Mouse (Mus musculus): ENCODE data around the gene Gm20481. TPM values are rescaled to one million over a fixed set of nuclear protein-coding genes. Genes with fewer than 3 reads are reported as not detected.
"Not testable (repeated sequence)": the region's sequence is repeated elsewhere in the genome, so short reads cannot be mapped to it uniquely, and the experiment has no call there.

The Gm20481 gene
- polyA plus RNA-seq, 1 experiment from 2014 or later, result 0.99 TPM

DNA sequence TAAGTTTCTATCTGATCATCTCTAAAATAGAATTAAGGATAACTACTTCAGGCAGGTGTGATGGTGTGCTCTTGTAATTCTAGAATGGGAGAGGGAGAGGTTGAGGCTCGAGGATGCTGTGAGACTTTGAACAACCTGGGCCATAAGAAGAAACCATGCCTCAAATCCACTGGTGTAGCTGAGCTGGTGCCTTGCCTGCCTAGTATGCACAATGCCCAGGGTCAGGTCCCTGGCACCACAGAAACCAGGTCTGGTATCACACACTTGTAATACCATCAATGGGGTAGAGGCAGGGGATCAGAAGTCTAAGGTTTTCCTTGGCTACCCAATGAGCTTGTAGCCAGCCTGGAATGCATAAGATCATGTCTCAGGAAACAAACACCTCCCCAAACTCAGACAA lies 6.9 kb upstream of the Gm20481 start:
- H3K27me3 ChIP-seq, result peaks cover 44% of the 10 kb centered on the region
- ATAC-seq (ENCODE audit: low FRiP score), result no peak
- H3K4me3 ChIP-seq, result no peak overlapping the region
- H3K9ac ChIP-seq, result no peak overlapping the region
- H3K4me2 ChIP-seq (replicated peaks), result no peak overlapping the region
- H3K4me1 ChIP-seq, result peaks cover 9% of the 10 kb centered on the region; the same call in 1 of the 2 replicates
- no peaks in the 10 kb centered on the region for H3K36me3 ChIP-seq
- no peak overlapping the region for H3K27ac ChIP-seq
- 79% methylated on average over 1 of the region's 1 CpGs for WGBS
- no peaks in the 10 kb centered on the region for H3K9me3 ChIP-seq (replicated peaks)

DNA sequence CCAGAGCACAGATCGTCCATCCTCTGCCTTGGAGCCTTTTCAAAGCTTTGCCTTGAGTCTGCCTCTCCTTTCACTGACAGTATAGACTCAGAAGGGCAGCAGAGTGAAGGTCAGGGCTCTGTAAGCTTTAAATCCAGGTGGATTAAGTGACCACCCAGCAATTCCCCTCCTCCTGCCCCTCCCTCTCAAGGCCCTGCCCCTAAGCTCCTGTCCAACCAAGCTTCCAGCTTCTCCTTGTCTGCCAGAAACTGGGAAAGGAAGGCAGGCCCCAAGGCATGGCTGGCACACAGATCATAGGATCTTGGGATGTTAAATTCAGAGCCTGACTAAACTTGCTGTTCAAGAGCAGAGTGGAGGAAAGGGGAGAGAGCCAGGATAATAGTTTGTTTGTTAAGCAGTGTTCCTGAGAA lies 5.1 kb upstream of the Gm20481 start:
- no peak overlapping the region for H3K4me2 ChIP-seq (replicated peaks)
- H3K9ac ChIP-seq, result peak overlapping the region; percentile 10; the same call in 1 of the 2 replicates
- H3K27me3 ChIP-seq, result peaks cover 62% of the 10 kb centered on the region
- no peaks in the 10 kb centered on the region for H3K36me3 ChIP-seq
- no peak overlapping the region for H3K27ac ChIP-seq
- no peak overlapping the region for H3K4me3 ChIP-seq
- ATAC-seq (ENCODE audit: low FRiP score), result no peak
- H3K9me3 ChIP-seq (replicated peaks), result no peaks in the 10 kb centered on the region
- WGBS, result 18% methylated on average over 1 of the region's 1 CpGs
- H3K4me1 ChIP-seq, result 0 out of 2 replicates have a peak, but pooled peaks cover 6% of the 10 kb centered on the region

DNA sequence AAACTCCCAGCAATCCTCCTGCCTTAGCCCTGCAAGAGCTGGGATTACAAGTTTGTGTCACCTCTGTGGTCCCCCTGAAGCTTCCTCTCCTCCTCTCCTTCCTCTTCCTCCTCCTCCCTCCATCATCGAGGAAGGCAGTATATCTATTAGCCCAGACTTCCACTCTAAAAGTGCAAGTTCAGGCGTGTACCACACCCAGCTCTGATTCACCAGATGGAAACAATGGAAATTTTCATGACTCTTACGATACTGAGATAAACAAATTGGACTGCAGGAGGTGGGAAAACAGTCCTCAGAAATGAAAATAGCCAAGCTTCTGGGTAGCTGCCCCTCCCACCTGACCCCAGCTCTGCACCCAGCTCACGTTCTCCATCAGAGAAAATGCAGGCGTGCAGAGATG lies 4.1 kb upstream of the Gm20481 start:
- peaks cover 66% of the 10 kb centered on the region for H3K27me3 ChIP-seq

DNA sequence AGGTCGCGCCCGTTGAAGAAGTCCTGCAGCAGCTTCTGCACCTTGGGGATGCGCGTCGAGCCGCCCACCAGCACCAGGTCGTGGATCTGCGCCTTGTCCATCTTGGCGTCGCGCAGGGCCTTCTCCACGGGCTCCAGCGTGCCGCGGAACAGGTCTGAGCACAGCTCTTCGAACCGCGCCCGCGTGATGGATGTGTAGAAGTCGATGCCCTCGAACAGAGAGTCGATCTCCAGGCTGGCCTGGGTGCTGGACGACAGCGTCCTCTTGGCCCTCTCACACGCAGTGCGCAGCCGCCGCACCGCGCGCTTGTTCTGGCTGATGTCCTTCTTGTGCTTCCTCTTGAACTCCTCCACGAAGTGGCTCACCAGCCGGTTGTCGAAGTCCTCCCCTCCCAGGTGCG lies 1.1 kb downstream of the Gm20481 start:
- not testable (repeated sequence) for H3K4me1 ChIP-seq; H3K27ac ChIP-seq; H3K9ac ChIP-seq; H3K4me2 ChIP-seq (replicated peaks); H3K9me3 ChIP-seq (replicated peaks); H3K36me3 ChIP-seq; H3K4me3 ChIP-seq; ATAC-seq (ENCODE audit: low FRiP score)
- peaks cover 46% of the 10 kb centered on the region for H3K27me3 ChIP-seq
- WGBS, result 47% methylated on average over 21 of the region's 37 CpGs

More for the DNA sequence above, 4.1 kb upstream of the Gm20481 start:
- no peak overlapping the region for H3K27ac ChIP-seq
- H3K4me2 ChIP-seq (replicated peaks), result no peak overlapping the region
- H3K36me3 ChIP-seq, result no peaks in the 10 kb centered on the region
- 76% methylated on average over 5 of the region's 5 CpGs for WGBS
- no peak overlapping the region for H3K4me3 ChIP-seq
- H3K4me1 ChIP-seq, result no peaks in the 10 kb centered on the region
- H3K9me3 ChIP-seq (replicated peaks), result no peaks in the 10 kb centered on the region
- no peak for ATAC-seq (ENCODE audit: low FRiP score)
- no peak overlapping the region for H3K9ac ChIP-seq

DNA sequence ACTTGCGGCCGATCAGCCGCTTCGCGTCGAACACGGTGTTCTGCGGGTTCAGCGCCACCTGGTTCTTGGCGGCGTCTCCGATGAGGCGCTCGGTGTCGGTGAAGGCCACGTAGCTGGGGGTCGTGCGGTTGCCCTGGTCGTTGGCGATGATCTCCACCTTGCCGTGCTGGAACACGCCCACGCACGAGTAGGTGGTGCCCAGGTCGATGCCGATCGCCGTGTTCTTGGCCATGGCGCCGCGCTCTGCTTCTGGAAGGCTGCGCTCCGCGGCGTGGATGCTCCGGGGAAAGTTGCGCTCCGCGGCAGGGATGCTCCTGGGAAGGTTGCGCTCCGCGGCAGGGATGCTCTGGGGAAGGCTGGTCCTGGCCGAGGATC lies 2.0 kb downstream of the Gm20481 start:
- H3K4me1 ChIP-seq; H3K36me3 ChIP-seq; H3K27ac ChIP-seq; H3K9me3 ChIP-seq (replicated peaks); H3K9ac ChIP-seq: not testable (repeated sequence)
- 1% methylated on average over 25 of the region's 43 CpGs for WGBS
- Histone ChIP-seq H3K27me3 (peaks cover 46% of the 10 kb centered on the region), H3K4me2 (replicated peaks) (peak overlapping the region; percentile 74), H3K4me3 (peak overlapping the region; percentile 37)
- ATAC-seq (ENCODE audit: low FRiP score), result peak; percentile 53

DNA sequence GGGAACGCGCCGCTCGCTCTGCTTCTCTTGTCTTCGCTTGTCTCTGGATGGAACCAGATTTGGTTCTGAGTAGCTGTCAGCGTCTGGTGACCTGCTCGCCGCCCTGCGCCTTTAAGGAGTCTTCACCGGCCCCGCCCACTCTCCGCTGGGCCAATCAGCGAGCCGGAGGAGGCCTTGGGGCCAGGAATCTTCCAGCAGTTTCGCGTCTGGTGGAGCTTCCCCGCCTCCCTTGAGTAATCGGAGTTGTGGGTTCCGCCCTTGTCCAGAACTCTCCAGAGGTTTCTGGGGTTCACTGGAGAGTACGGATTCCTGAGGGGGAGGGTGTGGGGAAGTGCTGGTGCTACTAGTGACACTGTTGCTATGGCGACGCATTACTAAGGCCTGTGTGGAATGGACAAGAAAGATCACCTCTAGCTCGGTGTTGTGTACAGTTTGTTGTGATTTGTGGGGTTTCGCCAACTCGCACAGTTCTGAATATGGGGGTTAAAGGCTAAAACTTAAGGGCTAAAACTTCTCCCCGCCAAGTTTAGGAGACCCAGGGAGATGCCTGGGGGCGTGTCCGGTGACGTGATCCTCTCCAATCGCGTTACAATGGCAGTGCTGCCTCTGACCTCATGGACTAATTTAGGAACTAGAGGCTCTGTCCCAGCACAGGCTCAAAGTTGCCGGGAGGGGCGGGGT lies 2.5 kb downstream of the Gm20481 start, which contains the start of the genes Hspa1a and Hspa1l:
Gene Hspa1a, minus strand, starts transcription at position 88 of the 681 bp plus-strand sequence.
Gene Hspa1l, plus strand, starts transcription at position 635 of the 681 bp plus-strand sequence.
- Histone ChIP-seq H3K9ac (peak within 1 kb of the TSS; percentile 15; the same call in 1 of the 2 replicates), H3K4me2 (replicated peaks) (peak within 1 kb of the TSS; percentile 74), H3K27me3 (peaks cover 46% of the 10 kb centered on the region), H3K4me3 (peak within 1 kb of the TSS; percentile 37)
- not testable (repeated sequence) for H3K36me3 ChIP-seq; H3K9me3 ChIP-seq (replicated peaks); H3K27ac ChIP-seq; H3K4me1 ChIP-seq
- ATAC-seq (ENCODE audit: low FRiP score), result peak; percentile 93
- WGBS, result under 1% methylated on average over 33 of the region's 33 CpGs

DNA sequence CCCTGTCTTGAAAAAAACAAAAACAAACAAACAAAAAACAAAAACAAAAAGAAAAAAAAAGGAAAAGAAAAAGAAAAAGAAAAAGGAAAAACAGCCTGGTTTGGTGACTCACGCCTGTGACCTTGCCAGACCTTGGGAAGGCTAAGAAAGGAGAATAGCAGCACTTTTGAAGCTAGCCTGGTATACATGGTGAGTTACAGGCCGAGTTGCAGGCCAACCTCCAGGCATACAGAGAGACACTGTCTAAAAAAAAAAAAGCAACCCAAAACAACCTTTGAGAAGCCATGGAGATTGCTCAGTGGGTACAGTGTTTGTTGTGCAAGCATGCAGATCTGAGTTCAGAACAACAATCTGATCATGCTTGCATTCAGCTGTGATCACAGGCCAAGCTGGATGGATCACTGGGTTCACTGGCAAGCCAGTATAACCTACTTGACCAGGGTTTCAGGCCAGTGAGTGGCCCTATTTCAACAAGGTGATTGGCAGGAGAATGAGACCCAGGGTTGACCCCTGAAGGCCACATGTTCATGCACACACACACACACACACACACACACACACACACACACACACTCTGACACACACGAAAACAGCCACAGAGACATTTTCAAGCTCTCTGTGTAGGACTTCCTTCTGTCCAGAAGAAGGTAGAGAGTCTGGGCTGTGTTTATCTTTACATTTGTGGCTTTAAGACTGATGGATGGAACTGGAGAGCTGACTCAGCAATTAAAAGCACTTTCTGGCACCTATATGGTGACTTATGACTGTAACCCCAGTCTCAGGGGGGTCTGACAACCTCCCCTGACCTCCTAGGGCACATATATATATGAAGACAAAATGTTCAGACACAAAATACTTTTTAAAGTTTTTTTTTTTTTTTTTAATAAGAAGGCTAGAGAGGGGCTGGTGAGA lies 6.1 kb downstream of the Gm20481 start:
- Histone ChIP-seq H3K9me3 (replicated peaks) (no peaks in the 10 kb centered on the region), H3K27ac (no peak overlapping the region), H3K9ac (no peak overlapping the region), H3K27me3 (peaks cover 14% of the 10 kb centered on the region), H3K4me1 (peaks cover 7% of the 10 kb centered on the region), H3K36me3 (no peaks in the 10 kb centered on the region), H3K4me3 (no peak overlapping the region), H3K4me2 (replicated peaks) (no peak overlapping the region)
- no peak for ATAC-seq (ENCODE audit: low FRiP score)
- 84% methylated on average over 3 of the region's 3 CpGs for WGBS

DNA sequence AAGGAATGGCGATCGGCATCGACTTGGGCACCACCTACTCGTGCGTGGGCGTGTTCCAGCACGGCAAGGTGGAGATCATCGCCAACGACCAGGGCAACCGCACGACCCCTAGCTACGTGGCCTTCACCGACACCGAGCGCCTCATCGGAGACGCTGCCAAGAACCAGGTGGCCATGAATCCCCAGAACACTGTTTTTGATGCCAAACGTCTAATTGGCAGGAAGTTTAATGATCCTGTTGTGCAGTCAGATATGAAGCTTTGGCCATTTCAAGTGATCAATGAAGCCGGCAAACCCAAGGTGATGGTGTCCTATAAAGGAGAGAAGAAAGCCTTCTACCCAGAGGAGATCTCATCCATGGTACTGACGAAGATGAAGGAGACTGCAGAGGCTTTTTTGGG lies 7.3 kb downstream of the Gm20481 start:
- no peak overlapping the region for H3K4me2 ChIP-seq (replicated peaks)
- H3K36me3 ChIP-seq, result no peaks in the 10 kb centered on the region
- H3K27ac ChIP-seq, result no peak overlapping the region
- H3K27me3 ChIP-seq, result peaks cover 14% of the 10 kb centered on the region
- ATAC-seq (ENCODE audit: low FRiP score), result no peak
- 93% methylated on average over 20 of the region's 20 CpGs for WGBS
- H3K4me3 ChIP-seq, result no peak overlapping the region
- no peaks in the 10 kb centered on the region for H3K9me3 ChIP-seq (replicated peaks)
- peaks cover 10% of the 10 kb centered on the region for H3K4me1 ChIP-seq
- H3K9ac ChIP-seq, result no peak overlapping the region

DNA sequence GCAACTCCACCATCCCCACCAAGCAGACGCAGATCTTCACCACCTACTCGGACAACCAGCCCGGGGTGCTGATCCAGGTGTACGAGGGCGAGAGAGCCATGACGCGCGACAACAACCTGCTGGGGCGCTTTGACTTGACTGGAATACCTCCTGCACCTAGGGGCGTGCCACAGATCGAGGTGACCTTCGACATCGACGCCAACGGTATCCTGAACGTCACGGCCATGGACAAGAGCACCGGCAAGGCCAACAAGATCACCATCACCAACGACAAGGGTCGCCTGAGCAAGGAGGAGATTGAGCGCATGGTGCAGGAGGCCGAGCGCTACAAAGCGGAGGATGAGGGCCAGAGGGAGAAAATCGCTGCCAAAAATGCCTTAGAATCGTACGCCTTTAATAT lies 8.5 kb downstream of the Gm20481 start:
- WGBS, result 89% methylated on average over 27 of the region's 27 CpGs
- no peak overlapping the region for H3K9ac ChIP-seq

DNA sequence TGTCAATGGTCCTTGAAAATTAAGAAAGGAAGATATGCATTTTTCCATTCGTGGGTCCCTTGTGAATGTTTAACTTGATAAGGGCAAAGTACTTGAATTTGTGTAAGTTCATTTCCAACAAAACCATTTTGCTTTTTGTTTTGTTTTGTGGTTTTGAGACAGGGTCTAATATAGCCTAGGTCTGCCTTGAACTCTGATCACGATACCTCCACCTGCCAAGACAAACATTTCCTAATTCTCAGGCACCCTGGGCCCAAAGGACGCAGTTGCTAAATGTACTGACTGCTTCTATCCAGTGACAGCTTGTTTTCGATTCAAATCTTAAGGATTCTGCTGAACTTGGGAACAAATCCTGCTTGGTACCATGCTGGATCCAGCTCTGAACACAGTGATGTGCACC lies 9.9 kb downstream of the Gm20481 start:
- WGBS, result 96% methylated on average over 4 of the region's 4 CpGs
- Histone ChIP-seq H3K27me3 (no peaks in the 10 kb centered on the region), H3K36me3 (no peaks in the 10 kb centered on the region), H3K9me3 (replicated peaks) (no peaks in the 10 kb centered on the region), H3K4me3 (no peak overlapping the region), H3K4me1 (peaks cover 15% of the 10 kb centered on the region), H3K9ac (no peak overlapping the region), H3K27ac (no peak overlapping the region), H3K4me2 (replicated peaks) (no peak overlapping the region)
- ATAC-seq (ENCODE audit: low FRiP score), result no peak

More for the DNA sequence above, 8.5 kb downstream of the Gm20481 start:
- Histone ChIP-seq H3K4me2 (replicated peaks) (no peak overlapping the region), H3K27ac (no peak overlapping the region), H3K9me3 (replicated peaks) (no peaks in the 10 kb centered on the region), H3K27me3 (peaks cover 9% of the 10 kb centered on the region), H3K36me3 (no peaks in the 10 kb centered on the region), H3K4me1 (peaks cover 15% of the 10 kb centered on the region), H3K4me3 (no peak overlapping the region)
- no peak for ATAC-seq (ENCODE audit: low FRiP score)

DNA sequence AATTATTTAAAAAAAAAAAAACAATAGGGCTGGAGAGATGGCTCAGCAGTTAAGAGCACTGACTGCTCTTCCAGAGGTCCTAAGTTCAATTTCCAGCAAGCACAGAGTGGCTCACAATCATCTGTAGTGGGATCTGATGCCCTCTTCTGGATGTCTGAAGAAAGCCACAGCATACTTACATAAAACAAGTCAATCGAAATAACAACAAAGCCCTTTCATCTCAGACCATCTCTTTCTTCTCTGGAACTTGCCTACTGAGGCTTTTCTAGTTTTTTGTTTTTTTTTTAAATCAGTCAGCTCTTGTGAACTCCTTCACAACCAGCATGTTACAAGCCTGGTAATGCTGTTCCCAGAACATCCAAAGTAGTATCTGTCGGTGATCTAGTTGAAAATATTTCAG lies 10.9 kb downstream of the Gm20481 start:
- peaks cover 15% of the 10 kb centered on the region for H3K4me1 ChIP-seq
- H3K36me3 ChIP-seq, result peaks cover 8% of the 10 kb centered on the region
- peak overlapping the region; percentile 69 for H3K4me3 ChIP-seq
- ATAC-seq (ENCODE audit: low FRiP score), result no peak
- H3K4me2 ChIP-seq (replicated peaks), result peak overlapping the region; percentile 82
- H3K9me3 ChIP-seq (replicated peaks), result no peaks in the 10 kb centered on the region
- peak overlapping the region; percentile 84 for H3K9ac ChIP-seq
- 0 out of 2 replicates have a peak overlapping the region, but pooled peaks have one; percentile 96 for H3K27ac ChIP-seq
- no peaks in the 10 kb centered on the region for H3K27me3 ChIP-seq
- WGBS, result 15% methylated on average over 2 of the region's 2 CpGs

DNA sequence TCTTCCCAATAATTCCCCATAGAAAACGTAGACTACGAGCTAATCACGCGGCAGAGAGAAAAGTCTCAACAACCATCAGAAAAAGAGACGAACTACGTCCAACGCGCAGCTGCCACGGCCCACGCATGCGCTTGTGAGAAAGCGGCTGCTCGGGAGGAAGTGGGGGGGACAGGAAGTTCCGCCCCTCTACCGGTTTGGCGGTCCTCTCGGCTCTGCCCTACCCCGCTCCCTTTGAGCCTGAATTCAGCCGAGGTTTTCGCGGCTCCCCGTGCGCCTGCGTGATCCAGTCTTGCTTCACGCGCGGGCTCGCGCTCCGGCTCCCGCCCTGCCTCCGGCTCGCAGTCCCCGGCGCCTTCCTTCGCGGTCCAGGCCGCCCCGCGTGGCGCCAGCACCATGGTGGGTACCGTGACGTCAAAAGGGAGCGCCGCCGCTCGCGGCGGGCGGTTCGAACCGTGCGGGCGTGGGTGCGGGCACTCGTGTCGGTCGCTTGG lies 12.0 kb downstream of the Gm20481 start, which contains the start of gene Lsm2:
Gene Lsm2, plus strand, starts transcription at position 173 of the 491 bp plus-strand sequence.
- 1% methylated on average over 57 of the region's 58 CpGs for WGBS
- peak within 1 kb of the TSS; percentile 69 for H3K4me3 ChIP-seq
- peak; percentile 93 for ATAC-seq (ENCODE audit: low FRiP score)
- H3K4me1 ChIP-seq, result peaks cover 15% of the 10 kb centered on the region
- H3K9ac ChIP-seq, result peak within 1 kb of the TSS; percentile 84
- H3K9me3 ChIP-seq (replicated peaks), result no peaks in the 10 kb centered on the region
- H3K27ac ChIP-seq, result peak within 1 kb of the TSS; percentile 96
- peak within 1 kb of the TSS; percentile 82 for H3K4me2 ChIP-seq (replicated peaks)
- no peaks in the 10 kb centered on the region for H3K27me3 ChIP-seq
- H3K36me3 ChIP-seq, result peaks cover 19% of the 10 kb centered on the region

Measured in hindbrain, embryonic 12.5 days (tissue).